Mouse (Mus musculus) skeletal muscle tissue, postnatal 0 days (tissue): ENCODE measurements around the gene Rec8. TPM values are rescaled to one million over a fixed set of nuclear protein-coding genes. Genes with fewer than 3 reads are reported as not detected.

Experiments used
- polyA plus RNA-seq: library from polyadenylated mRNA; unstranded; fragments of >200 nt; fragmentation: Nextera tagmentation; extraction: Ambion mirVana; gene quantifications from 2 replicates; pipeline ENCODE4 v1.2.1, GENCODE M21; 2015

Rec8 gene
- polyA plus RNA-seq = 1.8 and 1.9 TPM in 2 replicates

GRCm38 (mm10) chr14:55617822-55618221 is at the start of gene Rec8:
TSS of gene Rec8 (plus strand) at chr14:55618037.

DNA sequence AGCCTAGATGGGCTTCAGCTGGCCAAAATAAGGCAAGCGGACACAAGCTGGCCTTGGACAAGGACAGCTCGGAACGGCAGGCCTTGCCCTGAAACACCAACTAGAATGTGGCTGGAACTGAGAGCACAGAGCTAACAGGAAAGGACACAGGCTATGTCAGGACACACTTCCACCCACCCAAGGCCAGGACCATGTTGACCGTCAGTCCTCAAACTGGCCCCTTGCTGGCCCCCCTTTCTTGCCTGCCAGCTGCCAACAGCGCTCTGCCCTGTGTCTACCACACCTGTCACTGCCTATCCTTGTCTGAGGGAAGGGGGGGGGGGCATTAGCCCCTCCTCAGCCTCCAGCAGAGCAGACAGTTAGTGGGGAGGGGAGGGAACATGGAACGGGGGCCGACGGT is 42.5 kb upstream of the Rec8 start, which contains the start of gene Fitm1:
Fitm1 (plus strand) TSS at position 316 of the 400 bp plus-strand sequence.

GRCm38 (mm10) chr14:55577871-55578667 is 39.8 kb upstream of the Rec8 start, which contains the start of gene Psme1:
TSS of gene Psme1 (plus strand) at chr14:55578123.

GRCm38 (mm10) chr14:55584702-55585565 is 32.9 kb upstream of the Rec8 start, which contains the start of gene Emc9:
TSS of gene Emc9 (minus strand) at chr14:55585302.

GRCm38 (mm10) chr14:55590748-55591330 is 27.0 kb upstream of the Rec8 start, which contains the start of gene Psme2:
TSS of gene Psme2 (minus strand) at chr14:55591113.

DNA sequence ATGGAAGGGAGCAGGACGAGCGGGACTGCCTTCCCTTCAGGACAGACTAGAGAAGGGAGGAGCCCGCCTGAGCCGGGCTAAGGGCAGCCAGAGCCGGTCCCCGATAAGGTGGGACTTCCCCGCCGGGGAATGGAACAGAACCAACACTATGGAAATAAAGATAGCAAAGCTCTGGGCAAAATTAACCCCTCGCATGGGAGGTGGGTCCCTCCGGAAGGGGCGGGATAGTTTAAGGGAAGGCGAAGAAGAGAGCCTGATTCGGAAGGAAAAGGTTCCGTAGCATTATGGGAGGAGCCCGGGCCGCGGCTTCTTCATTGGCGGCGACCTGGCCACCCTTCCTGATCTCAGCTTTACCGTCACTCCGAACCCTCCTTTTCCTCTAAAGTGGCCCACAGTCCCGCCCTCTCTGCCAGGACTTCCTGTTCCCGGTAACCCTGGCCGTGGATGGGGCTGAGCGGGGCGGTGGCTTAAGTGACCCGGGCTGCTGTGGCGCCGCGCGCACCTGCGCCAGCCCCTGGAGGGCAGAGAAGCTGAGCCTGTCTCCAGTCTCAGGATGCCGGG is 26.4 kb upstream of the Rec8 start, which contains the start of gene Rnf31:
Rnf31 (plus strand) TSS at position 378 of the 561 bp plus-strand sequence.

DNA sequence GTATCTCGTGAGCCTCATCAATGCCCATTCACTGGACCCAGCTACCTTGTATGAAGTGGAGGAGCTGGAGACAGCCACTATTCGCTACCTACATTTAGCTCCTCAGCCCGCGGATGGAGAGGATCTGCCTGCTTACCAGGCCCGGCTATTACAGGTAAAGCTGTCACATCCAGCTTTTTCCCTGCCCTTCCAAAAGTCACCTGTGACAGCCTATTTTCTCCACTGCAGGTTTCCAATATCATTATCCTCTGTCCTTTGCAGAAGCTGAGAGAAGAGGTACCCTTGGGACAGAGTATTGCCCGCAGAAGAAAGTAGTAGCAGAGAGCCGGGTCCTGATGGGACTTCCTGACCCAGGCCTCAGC is 14.6 kb upstream of the Rec8 start, which contains the start of gene Irf9:
Irf9 (plus strand) TSS at position 301 of the 362 bp plus-strand sequence.

DNA sequence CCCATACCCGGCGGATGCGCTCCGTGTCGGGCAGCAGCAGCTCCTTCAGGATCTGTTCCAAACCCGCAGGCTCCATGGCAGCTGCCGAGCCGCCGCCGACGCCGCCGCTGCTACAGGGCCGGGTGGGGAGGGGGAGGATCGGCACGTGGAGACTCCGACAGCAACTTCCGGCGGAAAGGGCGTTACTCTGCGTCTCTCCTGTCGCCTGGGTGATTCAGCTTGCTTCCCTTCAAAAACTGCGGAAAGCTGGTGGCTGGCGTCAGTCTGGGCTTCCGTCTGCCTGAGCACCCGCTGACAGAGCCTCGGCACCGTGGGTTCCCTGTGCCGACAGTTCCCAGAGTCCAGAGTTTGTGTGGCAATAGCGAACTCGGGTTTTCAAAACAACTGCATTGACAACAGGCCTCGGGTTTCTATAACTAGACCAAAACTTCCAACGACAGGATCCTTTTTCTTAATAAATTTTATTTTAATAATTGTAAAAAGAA is 17.7 kb downstream of the Rec8 start, which contains the start of gene Ipo4:
Ipo4 (minus strand) TSS at position 435 of the 485 bp plus-strand sequence.

GRCm38 (mm10) chr14:55637795-55638194 is 20.0 kb downstream of the Rec8 start, which contains the start of gene Gm49378:
TSS of gene Gm49378 (minus strand) at chr14:55637895.

DNA sequence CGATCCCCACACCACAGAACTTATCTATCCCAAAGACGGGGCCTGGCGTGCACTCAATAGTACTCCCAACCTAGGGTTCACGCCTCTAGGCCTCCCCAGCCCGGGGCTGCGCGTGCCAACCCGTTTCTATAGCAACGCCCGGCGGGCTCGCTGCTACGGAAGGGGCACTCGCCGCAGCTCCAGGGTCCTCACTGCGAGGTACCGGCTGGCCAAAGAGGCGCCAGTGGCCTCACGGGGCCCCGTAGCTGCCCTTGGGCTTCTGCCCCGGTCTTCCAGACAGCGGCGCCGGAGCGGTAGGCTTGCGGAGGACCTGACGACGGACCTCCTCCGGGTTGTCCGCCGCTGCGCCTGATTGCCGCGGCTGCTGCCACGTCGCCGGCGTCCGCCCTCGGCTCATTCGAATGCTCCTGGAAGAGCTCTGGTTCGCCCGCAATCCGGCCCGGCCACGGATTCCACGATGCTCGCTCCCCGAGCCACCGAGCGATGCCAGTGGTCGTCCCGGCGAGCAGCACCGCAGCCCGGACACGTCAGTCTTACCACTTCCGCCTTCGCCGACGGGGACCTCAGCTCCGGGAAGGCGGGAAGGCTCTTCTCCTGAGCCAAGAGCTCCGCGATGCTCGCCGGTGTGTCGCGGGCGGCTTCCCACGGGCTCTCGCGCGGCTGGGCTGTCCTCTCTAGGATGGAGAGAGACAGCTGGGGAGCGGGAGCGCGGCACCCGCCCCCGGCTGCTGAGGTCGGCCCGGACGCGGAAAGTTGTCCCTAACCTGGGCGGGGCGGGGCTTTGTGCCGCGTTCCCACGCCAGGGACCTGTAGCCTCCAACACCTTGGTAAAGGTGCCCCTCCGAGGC is 25.4 kb downstream of the Rec8 start, which contains the start of gene Tm9sf1:
Tm9sf1 (minus strand) TSS at position 747 of the 848 bp plus-strand sequence.

GRCm38 (mm10) chr14:55649884-55650283 is 32.0 kb downstream of the Rec8 start, which contains the start of gene Tssk4:
TSS of gene Tssk4 (plus strand) at chr14:55650184.

DNA sequence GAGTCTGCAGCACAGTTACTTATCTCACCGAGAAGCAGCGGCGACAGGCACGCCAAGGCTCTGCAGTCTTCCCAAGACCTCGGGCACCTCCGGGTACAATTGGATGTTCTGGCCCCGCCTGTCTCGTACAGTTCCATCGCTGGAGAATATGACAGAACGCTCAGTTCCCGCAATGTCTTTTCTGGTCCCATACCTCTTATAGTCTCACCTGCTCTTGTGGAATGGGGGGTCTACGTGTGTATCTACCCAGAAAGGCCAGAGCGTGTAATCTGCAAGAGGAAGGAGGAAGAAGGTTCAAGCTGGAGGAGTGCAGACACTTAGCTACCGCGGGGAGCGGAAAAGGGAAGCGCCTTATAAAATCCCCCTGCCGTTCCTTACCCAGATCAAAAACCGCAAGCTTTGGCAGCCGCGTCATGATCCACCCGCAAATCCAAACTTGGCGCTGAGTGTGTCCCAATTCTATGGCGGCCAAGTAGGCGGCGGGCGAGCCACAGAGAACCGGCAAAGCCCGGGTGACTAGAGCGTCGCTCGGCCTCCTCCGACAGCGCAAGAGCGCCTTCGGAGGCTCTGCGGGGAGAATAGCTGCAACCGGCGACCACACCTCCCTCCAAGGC is 42.2 kb downstream of the Rec8 start, which contains the start of gene Mdp1:
Mdp1 (minus strand) TSS at position 549 of the 614 bp plus-strand sequence.

DNA sequence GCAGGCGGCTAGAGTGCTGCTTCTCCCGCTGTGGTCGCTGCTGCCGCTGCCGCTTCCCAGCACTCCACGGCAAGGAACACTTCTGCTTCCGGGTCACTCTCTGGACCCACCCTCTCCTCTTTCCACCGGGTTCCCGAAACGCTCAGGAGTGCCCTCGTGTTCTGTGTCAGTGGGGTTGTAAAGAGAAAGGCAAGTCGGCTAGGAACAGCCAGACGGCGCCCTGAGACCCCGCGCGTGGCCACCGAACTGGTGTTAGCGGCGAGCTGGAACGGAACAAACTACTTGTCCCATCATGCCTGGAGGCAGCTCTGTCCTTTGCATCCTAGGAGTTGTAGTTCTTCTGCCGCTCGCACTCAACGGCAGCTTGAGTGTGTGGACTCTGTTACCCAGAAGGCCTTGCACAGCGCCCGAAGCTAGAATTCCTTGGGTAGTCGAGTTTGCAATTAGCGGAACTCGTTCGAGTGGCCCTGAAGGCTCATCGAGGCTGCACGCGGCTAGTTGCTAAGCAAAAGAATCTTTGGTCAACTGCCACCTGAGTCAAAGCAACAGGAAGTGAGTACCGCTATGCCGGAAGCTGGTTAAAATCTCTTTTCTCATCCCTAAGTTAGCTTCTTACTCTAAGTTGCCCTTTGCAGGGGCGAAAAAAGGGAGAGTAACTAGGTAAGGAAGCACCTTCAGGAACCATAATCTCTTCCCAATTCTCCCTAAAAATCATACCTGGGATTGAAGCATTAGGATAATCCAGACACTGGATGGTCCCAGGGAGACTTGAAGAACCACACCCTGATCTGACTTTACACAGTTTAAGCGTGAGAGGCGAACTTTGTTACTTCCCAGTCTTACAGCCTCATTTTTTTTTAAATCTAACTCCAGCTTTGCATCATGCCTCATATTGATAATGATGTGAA is 54.2 kb downstream of the Rec8 start, which contains the start of the genes Gmpr2 and Nedd8:
Gmpr2 (plus strand) TSS at position 109 of the 908 bp plus-strand sequence.
Nedd8 (minus strand) TSS at position 292 of the 908 bp plus-strand sequence.

Other genes starting within 250 kb of the Rec8 start
- gene Dhrs4, start 139.3 kb upstream of the Rec8 start, polyA plus RNA-seq = 21.7 and 34.9 TPM in 2 replicates
- 0.44 and 0.66 TPM in 2 replicates for gene Carmil3, start 127.4 kb upstream of the Rec8 start, polyA plus RNA-seq
- not detected in 2 replicates for gene Cpne6, start 107.6 kb upstream of the Rec8 start, polyA plus RNA-seq
- not detected in 2 replicates for gene Nrl, start 93.1 kb upstream of the Rec8 start, polyA plus RNA-seq
- gene Pck2, start 77.8 kb upstream of the Rec8 start, polyA plus RNA-seq = 15.8 and 17.4 TPM in 2 replicates
- 45.2 and 45.3 TPM in 2 replicates for gene Dcaf11, start 58.0 kb upstream of the Rec8 start, polyA plus RNA-seq
- gene A730061H03Rik, start 57.6 kb upstream of the Rec8 start, polyA plus RNA-seq = 1.2 and 1.5 TPM in 2 replicates
- 342 and 394 TPM in 2 replicates for gene Fitm1, start 42.4 kb upstream of the Rec8 start, polyA plus RNA-seq
- 88.6 and 106 TPM in 2 replicates for gene Psme1, start 39.9 kb upstream of the Rec8 start, polyA plus RNA-seq
- gene Emc9, start 32.7 kb upstream of the Rec8 start, polyA plus RNA-seq = 63.2 and 67.4 TPM in 2 replicates
- 186 and 262 TPM in 2 replicates for gene Psme2, start 26.9 kb upstream of the Rec8 start, polyA plus RNA-seq
- gene Rnf31, start 26.3 kb upstream of the Rec8 start, polyA plus RNA-seq = 10.3 and 13.4 TPM in 2 replicates
- 11.4 and 12.2 TPM in 2 replicates for gene Irf9, start 14.5 kb upstream of the Rec8 start, polyA plus RNA-seq
- gene Ipo4, start 17.9 kb downstream of the Rec8 start, polyA plus RNA-seq = 52.7 and 61.0 TPM in 2 replicates
- 1.3 and 2.0 TPM in 2 replicates for gene Gm49378, start 19.9 kb downstream of the Rec8 start, polyA plus RNA-seq
- gene Tm9sf1, start 25.8 kb downstream of the Rec8 start, polyA plus RNA-seq = 48.0 and 52.2 TPM in 2 replicates
- 0.24 and 0.32 TPM in 2 replicates for gene Tssk4, start 32.1 kb downstream of the Rec8 start, polyA plus RNA-seq
- gene Mdp1, start 42.5 kb downstream of the Rec8 start, polyA plus RNA-seq = 29.8 and 35.3 TPM in 2 replicates
- 15.1 and 16.5 TPM in 2 replicates for gene Gmpr2, start 53.9 kb downstream of the Rec8 start, polyA plus RNA-seq
- 356 and 376 TPM in 2 replicates for gene Nedd8, start 54.1 kb downstream of the Rec8 start, polyA plus RNA-seq
- gene Tinf2, start 63.8 kb downstream of the Rec8 start, polyA plus RNA-seq = 14.2 and 15.0 TPM in 2 replicates
- 0.35 and 1.9 TPM in 2 replicates for gene Tgm1, start 95.9 kb downstream of the Rec8 start, polyA plus RNA-seq
- 12.8 and 13.3 TPM in 2 replicates for gene Rabggta, start 104.2 kb downstream of the Rec8 start, polyA plus RNA-seq
- gene Dhrs1, start 127.7 kb downstream of the Rec8 start, polyA plus RNA-seq = 41.5 and 50.2 TPM in 2 replicates
- 14.6 and 17.5 TPM in 2 replicates for gene Nop9, start 127.7 kb downstream of the Rec8 start, polyA plus RNA-seq
- gene Cideb, start 140.4 kb downstream of the Rec8 start, polyA plus RNA-seq = 0.11 and 0.12 TPM in 2 replicates
- 0.23 and 0.41 TPM in 2 replicates for gene Ltb4r2, start 143.4 kb downstream of the Rec8 start, polyA plus RNA-seq
- 0.21 and 0.61 TPM in 2 replicates for gene Ltb4r1, start 147.9 kb downstream of the Rec8 start, polyA plus RNA-seq
- 5.0 and 5.7 TPM in 2 replicates for gene Adcy4, start 166.1 kb downstream of the Rec8 start, polyA plus RNA-seq
- gene Ripk3, start 170.8 kb downstream of the Rec8 start, polyA plus RNA-seq = 6.7 and 11.8 TPM in 2 replicates
- gene Nfatc4, start 205.1 kb downstream of the Rec8 start, polyA plus RNA-seq = 10.9 and 11.6 TPM in 2 replicates
- 3.1 and 3.3 TPM in 2 replicates for gene Nynrin, start 236.0 kb downstream of the Rec8 start, polyA plus RNA-seq